Mouse (Mus musculus): ENCODE measurements around the gene Gpr82.

DNA sequence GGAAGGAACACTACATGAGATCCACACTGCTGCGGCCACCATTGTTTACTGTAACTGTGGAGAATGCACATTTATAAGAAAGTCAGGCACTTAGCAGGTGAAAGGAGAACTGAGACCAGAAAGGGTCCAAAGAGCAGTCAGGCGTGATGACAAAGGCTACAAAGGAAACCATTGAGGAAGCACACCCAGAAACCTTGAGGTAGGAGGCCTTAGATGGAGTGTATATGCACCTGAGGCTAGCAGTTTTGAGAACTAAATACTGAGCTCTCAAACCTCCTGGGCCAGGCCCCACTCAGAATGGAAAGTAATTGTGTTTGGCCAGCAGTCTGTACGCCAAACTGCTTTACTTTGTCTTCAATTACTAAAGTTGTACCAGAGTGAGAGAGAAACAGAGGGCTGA is 9.2 kb downstream of the Gpr82 start:
- TF ChIP-seq CTCF (IDR thresholded peaks at IDR 0.05; ENCODE audit: low read depth, low read length): no peak
- no peak for TF ChIP-seq POLR2A (IDR thresholded peaks at IDR 0.05; ENCODE audit: insufficient read depth, low read length)
